Mouse (Mus musculus) thymus, postnatal 25 days (tissue): Measurements from ENCODE around the gene Ptk7.
A peak's percentile ranks its signal among the peaks of the same experiment; 100 is the strongest.

Experiments used
- DNase-seq: peaks from one replicate; pipeline ENCODE4 v3.0.0; 2022

Ptk7 gene

DNA sequence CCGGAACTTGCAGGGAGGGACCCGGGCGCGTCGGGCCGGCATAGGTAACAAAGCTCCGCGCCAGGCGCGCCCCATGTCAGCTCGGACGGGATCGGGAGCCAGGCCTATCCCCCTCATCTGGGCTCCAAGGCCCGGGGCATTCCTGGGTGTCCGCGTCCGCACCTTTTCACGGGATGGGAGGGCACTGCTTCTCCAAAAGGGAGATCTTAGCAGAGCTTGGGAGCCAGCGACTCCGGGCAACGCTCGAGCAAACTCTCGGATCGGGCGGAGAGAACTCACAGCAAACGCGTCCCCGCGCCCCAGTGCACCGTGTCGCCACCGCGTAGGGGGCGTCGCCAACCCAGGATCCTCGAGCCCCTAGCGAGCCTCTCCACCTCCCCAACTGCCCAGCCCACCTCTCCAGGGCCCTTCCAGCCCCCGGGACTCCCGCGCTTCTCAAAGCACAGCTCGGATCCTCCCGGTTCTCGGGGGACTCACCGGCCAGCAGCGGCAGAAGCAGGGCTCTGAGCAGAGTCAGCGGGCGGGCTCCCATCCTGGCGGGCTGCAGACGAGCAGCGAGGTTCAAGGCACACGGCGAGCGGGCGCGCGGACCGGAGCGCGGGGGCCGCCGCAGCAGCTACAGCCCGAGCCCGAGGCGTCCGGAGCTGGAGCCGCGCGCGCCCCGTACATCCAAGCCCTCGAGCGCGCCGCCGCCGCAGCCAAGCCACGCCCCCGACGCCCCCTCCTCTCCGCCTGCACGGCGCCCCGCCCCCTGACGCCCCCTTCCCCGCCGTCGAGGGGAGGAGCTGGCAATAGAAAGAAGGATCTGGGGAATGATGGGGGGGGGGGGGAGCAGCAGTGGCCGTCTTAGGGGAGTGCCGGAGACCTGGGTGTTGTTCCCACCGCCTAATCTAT is at the start of gene Ptk7:
Gene Ptk7 (minus strand): TSS at position 714 of the 894 bp plus-strand sequence.
- DNase-seq = peak; percentile 76

GRCm38 (mm10) chr17:46678911-46679310 is 49.6 kb upstream of the Ptk7 start:
- DNase-seq = no peak

DNA sequence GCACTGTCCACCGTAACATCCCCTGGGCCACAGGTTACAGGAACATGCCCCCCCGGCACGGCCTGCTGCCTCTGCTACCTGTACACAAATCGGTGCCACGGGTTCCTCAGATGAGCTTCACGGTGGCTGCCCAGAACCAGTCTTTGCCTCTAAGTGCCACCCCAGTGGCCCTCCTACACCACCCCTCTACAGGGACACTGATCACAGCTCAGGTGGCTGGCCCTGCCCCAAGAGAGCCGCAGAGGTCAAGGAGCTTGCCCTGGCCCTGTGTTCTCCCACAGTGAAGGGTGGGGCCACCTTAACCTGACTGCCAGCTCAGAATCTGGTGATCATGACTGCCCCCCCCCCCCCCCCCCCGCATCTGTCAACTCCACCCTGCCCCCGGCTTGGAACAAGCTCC is 49.1 kb upstream of the Ptk7 start, which contains the start of gene Mea1:
Gene Mea1 (plus strand): TSS at position 378 of the 400 bp plus-strand sequence.
- DNase-seq = no peak

DNA sequence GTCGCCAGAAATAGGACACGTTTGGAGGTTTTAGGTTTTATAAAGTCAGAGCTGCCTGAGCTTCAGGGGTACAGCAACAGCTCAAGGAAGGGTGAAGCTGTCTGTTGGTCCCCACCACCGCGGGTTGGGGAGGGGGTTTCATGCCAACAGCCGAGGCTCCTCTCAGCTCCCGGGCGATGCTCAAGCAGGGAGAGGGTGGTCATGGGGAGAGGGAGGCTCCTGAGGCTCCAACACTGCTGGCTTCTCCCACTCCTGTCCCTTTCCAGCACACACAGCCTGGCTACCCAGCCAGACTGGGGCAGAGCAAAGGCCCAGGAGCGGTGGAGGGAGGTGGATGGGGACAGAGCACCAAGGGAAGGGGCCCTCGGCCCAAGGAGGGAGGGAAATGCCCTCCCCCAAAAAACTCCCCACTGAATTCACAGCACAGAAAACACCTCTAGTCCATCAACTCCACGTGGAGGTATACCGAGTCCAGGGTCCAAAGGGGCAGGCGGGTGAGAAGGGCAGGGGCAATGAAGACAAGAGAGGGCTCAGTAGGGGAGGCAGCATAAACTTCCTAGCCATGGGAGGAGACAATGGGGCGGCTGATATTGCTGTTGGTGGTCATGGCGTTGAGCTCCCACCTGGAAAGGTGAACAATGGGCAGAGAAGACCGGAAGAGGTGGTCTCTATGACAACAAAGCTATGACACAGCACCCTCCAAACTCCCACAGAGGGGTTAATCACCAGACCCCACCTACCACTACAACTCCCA is 45.4 kb upstream of the Ptk7 start:
- DNase-seq = no peak

- peak; percentile 86 for DNase-seq
These were observed 44.7 kb upstream of the Ptk7 start, which contains the start of gene Rrp36 for GRCm38 (mm10) chr17:46673850-46674529. Gene Rrp36, minus strand, starts transcription at chr17:46674352.

DNA sequence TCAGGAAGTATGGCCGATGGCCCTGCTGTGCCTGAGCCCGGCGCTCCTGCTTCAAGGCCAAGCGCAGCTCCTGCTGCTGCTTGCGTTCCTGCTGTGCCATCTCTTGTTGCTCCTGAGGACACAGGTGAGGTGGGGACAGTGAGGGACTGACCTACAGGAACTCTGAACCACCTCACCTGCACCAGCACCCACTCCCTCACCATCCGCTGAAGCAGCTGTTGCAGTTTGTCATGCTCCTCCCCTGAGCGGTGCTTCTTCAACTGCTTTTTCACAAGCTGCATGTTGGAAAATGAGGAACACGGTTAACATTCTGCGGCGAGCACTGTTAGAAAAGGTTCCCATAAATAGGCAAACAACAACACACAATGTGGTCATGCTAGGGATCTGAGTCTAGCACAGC is 40.6 kb upstream of the Ptk7 start:
- DNase-seq = no peak

DNA sequence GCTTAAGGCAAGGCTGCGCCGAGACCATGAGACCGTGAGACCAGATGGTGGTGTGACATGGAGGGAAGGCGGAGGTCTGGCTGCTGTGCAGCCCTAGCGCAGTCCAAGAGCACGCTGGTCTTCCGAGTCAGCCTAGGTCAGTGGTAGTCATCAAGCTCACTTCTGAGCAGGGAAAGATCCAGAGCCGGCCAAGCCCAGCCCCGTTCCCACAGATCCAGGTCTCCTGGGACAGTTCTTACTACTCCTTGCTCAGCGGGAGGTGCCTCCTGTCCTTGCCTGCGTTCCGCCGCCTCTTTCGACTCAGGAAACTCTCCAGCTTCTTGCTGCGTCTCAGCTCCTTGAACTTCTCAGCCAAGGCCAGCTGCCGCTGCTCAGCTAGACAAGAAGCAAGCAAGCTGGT is 38.4 kb upstream of the Ptk7 start:
- no peak for DNase-seq

GRCm38 (mm10) chr17:46662730-46663129 is 33.4 kb upstream of the Ptk7 start:
- DNase-seq = no peak

- DNase-seq = no peak
These were observed 32.7 kb upstream of the Ptk7 start for GRCm38 (mm10) chr17:46661981-46662380.

- no peak for DNase-seq
These were observed 32.0 kb upstream of the Ptk7 start for GRCm38 (mm10) chr17:46661351-46661750.

GRCm38 (mm10) chr17:46656054-46656453 is 26.8 kb upstream of the Ptk7 start:
- DNase-seq = no peak

GRCm38 (mm10) chr17:46651755-46652547 is 22.6 kb upstream of the Ptk7 start:
- no peak for DNase-seq

GRCm38 (mm10) chr17:46651292-46651691 is 22.0 kb upstream of the Ptk7 start:
- DNase-seq = no peak

GRCm38 (mm10) chr17:46650232-46651031 is 21.1 kb upstream of the Ptk7 start, which contains the start of gene Cul7:
Gene Cul7, plus strand, starts transcription at chr17:46650337.
- peak; percentile 92 for DNase-seq

- peak; percentile 8 for DNase-seq
These were observed 20.5 kb upstream of the Ptk7 start for GRCm38 (mm10) chr17:46649811-46650210.

DNA sequence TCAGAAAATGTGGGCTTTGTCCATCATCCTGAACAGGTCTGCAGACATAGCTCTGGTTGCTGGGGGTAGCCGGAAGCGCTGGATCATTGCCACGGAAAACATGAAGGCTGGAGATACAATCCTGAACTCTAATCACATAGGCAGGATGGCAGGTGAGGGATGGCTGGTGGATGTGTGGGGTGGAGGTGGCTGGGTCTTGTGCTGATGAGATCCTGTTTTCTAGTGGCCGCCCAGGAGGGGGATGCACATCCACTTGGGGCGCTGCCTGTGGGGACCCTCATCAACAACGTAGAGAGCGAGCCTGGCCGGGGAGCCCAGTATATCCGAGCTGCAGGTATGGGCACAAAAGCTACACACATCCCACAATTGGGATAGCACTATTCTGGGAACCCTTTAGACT is 19.1 kb upstream of the Ptk7 start:
- no peak for DNase-seq

- DNase-seq = no peak
These were observed 18.0 kb upstream of the Ptk7 start for GRCm38 (mm10) chr17:46647279-46647678.

- no peak for DNase-seq
These were observed 17.0 kb upstream of the Ptk7 start for GRCm38 (mm10) chr17:46646322-46646662.

- DNase-seq = peak; percentile 99
These were observed 16.4 kb upstream of the Ptk7 start, which contains the start of the genes Klc4 and Mrpl2 for GRCm38 (mm10) chr17:46645561-46646321. Gene Klc4, minus strand, starts transcription at chr17:46646022. Gene Mrpl2, plus strand, starts transcription at chr17:46646229.

DNA sequence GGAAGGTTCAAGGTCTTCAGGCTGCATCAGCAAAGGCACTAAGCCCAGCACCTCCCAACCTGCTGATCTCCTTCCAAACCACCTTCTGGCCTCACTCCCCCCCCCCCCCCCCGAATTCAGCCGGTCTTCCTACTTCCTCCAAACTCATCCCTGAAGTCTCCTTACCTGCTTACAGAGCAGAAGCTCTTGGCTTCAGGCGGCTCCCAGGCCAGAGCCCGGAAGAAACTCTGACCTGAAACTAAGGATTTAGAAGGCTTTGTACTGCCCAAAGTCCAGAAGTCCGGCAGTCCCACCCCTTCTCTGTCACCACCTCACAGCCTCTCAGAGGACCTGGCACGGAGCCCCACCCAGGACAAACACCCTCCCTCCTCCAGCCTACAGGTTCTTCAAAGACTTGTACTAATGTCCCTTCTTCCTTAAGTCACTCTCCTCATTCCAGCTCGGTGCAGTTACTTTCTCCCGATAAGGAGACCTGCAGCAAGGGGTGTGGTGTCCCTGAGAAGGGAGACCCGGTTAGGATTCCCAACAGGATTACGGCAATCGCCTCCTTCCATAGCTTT is 15.7 kb upstream of the Ptk7 start:
- DNase-seq = no peak
